Mouse (Mus musculus): ENCODE data around the gene 6030468B19Rik.

GRCm38 (mm10) chr11:117799174-117799573 is 1.7 kb downstream of the 6030468B19Rik start:
- TF ChIP-seq POLR2A (IDR thresholded peaks at IDR 0.05; ENCODE audit: borderline replicate concordance, extremely low read depth, insufficient read depth, insufficient read length, poor library complexity, severe bottlenecking) (no peak), CTCF (IDR thresholded peaks at IDR 0.05; ENCODE audit: borderline replicate concordance, extremely low read depth, insufficient read depth, insufficient read length) (no peak)

Data from brain, embryonic 14.5 days (tissue).